Mouse (Mus musculus) lung, postnatal 0 days (tissue): Measurements from ENCODE around the gene Robo1. TPM values are rescaled to one million over a fixed set of nuclear protein-coding genes. Genes with fewer than 3 reads are reported as not detected.

ENCODE experiments used
- ATAC-seq: fragments of 200-750 bp; cut with Nextera tagmentation; 2 replicates; pipeline ENCODE4 v1.8.0; 2017; ENCODE audit warnings: moderate library complexity
- DNase-seq: peaks from one replicate; pipeline ENCODE4 v3.0.0-alpha.2; 2016; ENCODE audit warnings: low spot score
- H3K27ac ChIP-seq: fragments of 300-500 bp; sonication (generic); 2 replicates; pipeline ENCODE4 v1.5.1; 2014; ENCODE audit warnings: antibody characterized with exemption, mild to moderate bottlenecking, low read length, mixed read lengths
- H3K27me3 ChIP-seq: fragments of 300-500 bp; sonication (generic); replicated peaks from 2 replicates; pipeline ENCODE4 v1.6.1; 2014; ENCODE audit warnings: low read length, mixed read lengths; ENCODE audit not compliant: insufficient read depth
- H3K36me3 ChIP-seq: fragments of 300-500 bp; sonication (generic); 2 replicates; pipeline ENCODE4 v1.6.1; 2014; ENCODE audit warnings: low read length, mixed read lengths; ENCODE audit not compliant: insufficient read depth
- H3K4me1 ChIP-seq: fragments of 300-500 bp; sonication (generic); 2 replicates; pipeline ENCODE4 v1.6.1; 2014; ENCODE audit warnings: antibody characterized with exemption, low read depth, low read length, mixed read lengths; ENCODE audit not compliant: insufficient read depth
- H3K4me2 ChIP-seq: fragments of 300-500 bp; sonication (generic); replicated peaks from 2 replicates; pipeline ENCODE4 v1.6.1; 2014; ENCODE audit warnings: low read depth, mild to moderate bottlenecking, low read length, moderate library complexity, mixed read lengths
- H3K4me3 ChIP-seq: fragments of 300-500 bp; sonication (generic); 2 replicates; pipeline ENCODE4 v1.5.1; 2014; ENCODE audit warnings: low read depth, low read length
- H3K9ac ChIP-seq: fragments of 300-500 bp; sonication (generic); replicated peaks from 2 replicates; pipeline ENCODE4 v1.6.1; 2014; ENCODE audit warnings: low read depth, mild to moderate bottlenecking
- H3K9me3 ChIP-seq: fragments of 300-500 bp; sonication (generic); 2 replicates; pipeline ENCODE4 v1.6.1; 2016; ENCODE audit warnings: low read length, mixed read lengths
- CTCF ChIP-seq: IDR thresholded peaks from 2 replicates; pipeline ENCODE4 v1.5.1; 2016; ENCODE audit warnings: antibody characterized with exemption, mild to moderate bottlenecking
- EP300 ChIP-seq: IDR thresholded peaks from 2 replicates; pipeline ENCODE4 v1.6.1; 2016; ENCODE audit warnings: antibody characterized with exemption, mild to moderate bottlenecking, control low read depth
- WGBS: fragments of 180-500 bp; shearing (Covaris S2); extraction: QIAGEN DNeasy Blood & Tissue Kit; methylation state at CpG from one replicate; pipeline ENCODE4 v1.1.7; 2014; 5-methylcytosine and 5-hydroxymethylcytosine counted together
- polyA plus RNA-seq: library from polyadenylated mRNA; unstranded; fragments of >200 nt; fragmentation: Nextera tagmentation; extraction: Ambion mirVana; gene quantifications from 2 replicates; pipeline ENCODE4 v1.2.1, GENCODE M21; 2015

Robo1 gene
- 7.0 and 9.6 TPM in 2 replicates for polyA plus RNA-seq

- H3K9ac ChIP-seq: no peak within 1 kb of the TSS
- H3K4me2 ChIP-seq: no peak within 1 kb of the TSS
- no peak for TF ChIP-seq EP300
- no peak for TF ChIP-seq CTCF
- DNase-seq (no peak), ATAC-seq (no peak)
- no peaks in the 10 kb centered on the region for H3K4me1 ChIP-seq
- no peaks in the 10 kb centered on the region for H3K27me3 ChIP-seq
- H3K36me3 ChIP-seq: no peaks in the 10 kb centered on the region
- no peak within 1 kb of the TSS for H3K4me3 ChIP-seq
- WGBS: 49% methylated on average over 8 of the region's 8 CpGs
- no peaks in the 10 kb centered on the region for H3K9me3 ChIP-seq
- H3K27ac ChIP-seq: no peak within 1 kb of the TSS
Observed at GRCm38 (mm10) chr16:72307537-72308330, at the start of gene Robo1. Robo1 (plus strand) TSS chr16:72308306.

GRCm38 (mm10) chr16:72267839-72268238, 40.3 kb upstream of the Robo1 start:
- TF ChIP-seq CTCF (no peak), EP300 (no peak)
- Histone ChIP-seq H3K4me2 (no peak overlapping the region), H3K36me3 (no peaks in the 10 kb centered on the region), H3K4me1 (no peaks in the 10 kb centered on the region), H3K27me3 (no peaks in the 10 kb centered on the region), H3K9me3 (no peaks in the 10 kb centered on the region), H3K4me3 (no peak overlapping the region), H3K9ac (no peak overlapping the region), H3K27ac (no peak overlapping the region)
- DNase-seq: no peak
- ATAC-seq: no peak
- WGBS: 75% methylated on average over 10 of the region's 10 CpGs

- TF ChIP-seq CTCF (no peak), EP300 (no peak)
- Histone ChIP-seq H3K4me1 (no peaks in the 10 kb centered on the region), H3K36me3 (no peaks in the 10 kb centered on the region), H3K4me2 (no peak overlapping the region), H3K27ac (no peak overlapping the region), H3K4me3 (no peak overlapping the region), H3K9me3 (no peaks in the 10 kb centered on the region), H3K9ac (no peak overlapping the region), H3K27me3 (no peaks in the 10 kb centered on the region)
- DNase-seq (no peak), ATAC-seq (no peak)
- 76% methylated on average over 3 of the region's 3 CpGs for WGBS
Observed at GRCm38 (mm10) chr16:72276390-72277074, 31.6 kb upstream of the Robo1 start.

- no peak overlapping the region for H3K4me2 ChIP-seq
- no peaks in the 10 kb centered on the region for H3K9me3 ChIP-seq
- no peak overlapping the region for H3K27ac ChIP-seq
- DNase-seq: no peak
- no peak for TF ChIP-seq CTCF
- no peak for TF ChIP-seq EP300
- H3K4me1 ChIP-seq: no peaks in the 10 kb centered on the region
- H3K9ac ChIP-seq: no peak overlapping the region
- no peak for ATAC-seq
- H3K36me3 ChIP-seq: no peaks in the 10 kb centered on the region
- no peak overlapping the region for H3K4me3 ChIP-seq
- H3K27me3 ChIP-seq: no peaks in the 10 kb centered on the region
- WGBS: 47% methylated on average over 6 of the region's 6 CpGs
Observed at GRCm38 (mm10) chr16:72308331-72308668, 194 bp downstream of the Robo1 start.

- TF ChIP-seq CTCF (no peak), EP300 (no peak)
- WGBS: 61% methylated on average over 8 of the region's 8 CpGs
- no peak overlapping the region for H3K4me2 ChIP-seq
- DNase-seq (no peak), ATAC-seq (no peak)
- H3K4me3 ChIP-seq: no peak overlapping the region
- no peaks in the 10 kb centered on the region for H3K27me3 ChIP-seq
- H3K9me3 ChIP-seq: no peaks in the 10 kb centered on the region
- no peak overlapping the region for H3K27ac ChIP-seq
- H3K9ac ChIP-seq: no peak overlapping the region
- no peaks in the 10 kb centered on the region for H3K4me1 ChIP-seq
- no peaks in the 10 kb centered on the region for H3K36me3 ChIP-seq
Observed at GRCm38 (mm10) chr16:72327321-72327720, 19.2 kb downstream of the Robo1 start.

- Histone ChIP-seq H3K27ac (no peak overlapping the region), H3K27me3 (no peaks in the 10 kb centered on the region), H3K4me1 (no peaks in the 10 kb centered on the region), H3K36me3 (no peaks in the 10 kb centered on the region), H3K9ac (no peak overlapping the region), H3K4me2 (no peak overlapping the region), H3K4me3 (no peak overlapping the region), H3K9me3 (no peaks in the 10 kb centered on the region)
- DNase-seq (no peak), ATAC-seq (no peak)
- no peak for TF ChIP-seq CTCF
- TF ChIP-seq EP300: no peak
- 85% methylated on average over 3 of the region's 3 CpGs for WGBS
Observed at GRCm38 (mm10) chr16:72328579-72328978, 20.5 kb downstream of the Robo1 start.
